Mouse (Mus musculus) adrenal gland, adult 8-10 months (tissue): ENCODE data around the gene Cpn1. TPM values are rescaled to one million over a fixed set of nuclear protein-coding genes. Genes with fewer than 3 reads are reported as not detected.

ENCODE experiments used
- total RNA-seq, 4 experiments: library from RNA; stranded (reverse); gene quantifications; 2 replicates each; pipeline ENCODE4 v1.2.4; 2022

Gene Cpn1
- total RNA-seq, 4 experiments from 2014 or later = 0.12 TPM; not detected in 3

Other genes with a start within 250 kb of the Cpn1 start
- 10 to 100 TPM in 1 of 4 experiments, 1 to 10 TPM in 3; 9.3 to 12.4 (median 9.8) TPM for gene Cutc, start 233.6 kb downstream of the Cpn1 start, total RNA-seq
- 10 to 100 TPM; 36.5 to 56.6 (median 45.9) TPM for gene Cox15, start 233.6 kb downstream of the Cpn1 start, total RNA-seq
- gene Abcc2, start 204.4 kb downstream of the Cpn1 start, total RNA-seq = 1 to 10 TPM in 1 of 4 experiments, under 1 TPM in 3; 0.03 to 1.1 (median 0.09) TPM
- 10 to 100 TPM; 15.2 to 24.8 (median 20.3) TPM for gene Dnmbp, start 46.4 kb downstream of the Cpn1 start, total RNA-seq
- gene Cyp2c23, start 42.7 kb upstream of the Cpn1 start, total RNA-seq = 1 to 10 TPM in 3 of 4 experiments, under 1 TPM in 1; 0.30 to 2.2 (median 1.0) TPM
- 10 to 100 TPM; 18.5 to 34.0 (median 26.5) TPM for gene Erlin1, start 83.2 kb upstream of the Cpn1 start, total RNA-seq
- gene Chuk, start 120.9 kb upstream of the Cpn1 start, total RNA-seq = 100 to 1,000 TPM in 2 of 4 experiments, 10 to 100 TPM in 2; 74.5 to 111 (median 93.4) TPM
- 10 to 100 TPM; 24.0 to 35.8 (median 30.0) TPM for gene Cwf19l1, start 149.3 kb upstream of the Cpn1 start, total RNA-seq
- 10 to 100 TPM; 35.7 to 40.9 (median 39.5) TPM for gene Bloc1s2, start 159.9 kb upstream of the Cpn1 start, total RNA-seq
- not detected for gene Pkd2l1, start 205.9 kb upstream of the Cpn1 start, total RNA-seq
- gene Scd3, start 216.7 kb upstream of the Cpn1 start, total RNA-seq = under 1 TPM in 3 of 4 experiments, not detected in 1; 0.06 to 0.31 (median 0.12) TPM